Mouse (Mus musculus): ENCODE results near the gene Cryzl1.

DNA sequence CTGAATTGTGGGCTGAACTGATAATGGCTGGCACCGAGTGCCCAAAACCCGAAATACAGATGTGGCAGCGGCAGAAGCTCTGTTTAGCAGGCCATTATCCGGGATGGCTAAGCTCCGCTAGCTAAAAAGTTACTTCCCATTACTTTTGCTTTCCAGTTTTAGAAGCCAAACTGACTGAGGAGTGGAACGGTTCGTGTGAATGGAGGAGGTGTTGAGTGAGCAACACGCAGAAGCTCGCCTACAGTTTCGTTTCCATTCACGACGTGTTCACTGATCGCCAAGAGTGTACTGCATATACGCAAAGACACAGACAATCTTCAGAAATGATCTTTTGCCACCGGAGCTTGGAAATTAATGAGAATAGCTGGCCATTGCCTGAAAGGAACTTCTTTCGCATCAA, 66.4 kb downstream of the Cryzl1 start:
- no peak for TF ChIP-seq POLR2A (IDR thresholded peaks at IDR 0.05; ENCODE audit: insufficient read depth, low read depth, low read length)
- no peak for TF ChIP-seq CTCF (IDR thresholded peaks at IDR 0.05)
- TF ChIP-seq EP300 (IDR thresholded peaks at IDR 0.05; ENCODE audit: insufficient read depth, low read depth, low read length), result no peak
